Mouse (Mus musculus) hindbrain, embryonic 14.5 days (tissue): ENCODE data around the gene Dse. TPM values are rescaled to one million over a fixed set of nuclear protein-coding genes. Genes with fewer than 3 reads are reported as not detected.

Experiments used
- ATAC-seq: fragments of 200-750 bp; cut with Nextera tagmentation; 2 replicates; pipeline ENCODE4 v1.8.0; 2017; ENCODE audit warnings: moderate number of reproducible peaks, mild to moderate bottlenecking, moderate TSS enrichment, moderate library complexity; ENCODE audit not compliant: low FRiP score
- DNase-seq: peaks from one replicate; pipeline ENCODE4 v3.0.0-alpha.2; 2015; ENCODE audit warnings: low spot score
- H3K27ac ChIP-seq: fragments of 300-500 bp; sonication (generic); 2 replicates; pipeline ENCODE4 v1.5.1; 2014; ENCODE audit warnings: mild to moderate bottlenecking, moderate library complexity
- H3K27me3 ChIP-seq: fragments of 300-500 bp; sonication (generic); 2 replicates; pipeline ENCODE4 v1.6.1; 2014; ENCODE audit warnings: mild to moderate bottlenecking, low read length, mixed read lengths; ENCODE audit not compliant: control insufficient read depth, insufficient read depth
- H3K36me3 ChIP-seq: fragments of 300-500 bp; sonication (generic); replicated peaks from 2 replicates; pipeline ENCODE4 v1.6.1; 2014; ENCODE audit not compliant: control insufficient read depth, insufficient read depth
- H3K4me1 ChIP-seq: fragments of 300-500 bp; sonication (generic); replicated peaks from 2 replicates; pipeline ENCODE4 v1.6.1; 2014; ENCODE audit warnings: antibody characterized with exemption, low read length, mixed read lengths; ENCODE audit not compliant: control insufficient read depth, insufficient read depth
- H3K4me2 ChIP-seq: fragments of 300-500 bp; sonication (generic); replicated peaks from 2 replicates; pipeline ENCODE4 v1.6.1; 2014; ENCODE audit warnings: mild to moderate bottlenecking, moderate library complexity
- H3K4me3 ChIP-seq: fragments of 300-500 bp; sonication (generic); replicated peaks from 2 replicates; pipeline ENCODE4 v1.5.1; 2014; ENCODE audit warnings: mild to moderate bottlenecking, low read length
- H3K9ac ChIP-seq: fragments of 300-500 bp; sonication (generic); 2 replicates; pipeline ENCODE4 v1.6.1; 2014
- H3K9me3 ChIP-seq: fragments of 300-500 bp; sonication (generic); 2 replicates; pipeline ENCODE4 v1.6.1; 2016; ENCODE audit warnings: low read length; ENCODE audit not compliant: control insufficient read depth
- WGBS: fragments of 180-500 bp; shearing (Covaris S2); extraction: QIAGEN DNeasy Blood & Tissue Kit; methylation state at CpG from one replicate; pipeline ENCODE4 v1.1.7; 2014; 5-methylcytosine and 5-hydroxymethylcytosine counted together
- polyA plus RNA-seq: library from polyadenylated mRNA; unstranded; fragments of >200 nt; fragmentation: Nextera tagmentation; extraction: Ambion mirVana; gene quantifications from 2 replicates; pipeline ENCODE4 v1.2.1, GENCODE M21; 2014

The Dse gene
- polyA plus RNA-seq, 1 experiment from 2014 or later: 8.8 TPM

- 95% methylated on average over 5 of the region's 5 CpGs for WGBS
- no peaks in the 10 kb centered on the region for H3K36me3 ChIP-seq
- DNase-seq (no peak), ATAC-seq (no peak)
- H3K4me2 ChIP-seq: no peak overlapping the region
- H3K4me3 ChIP-seq: no peak overlapping the region
- H3K27me3 ChIP-seq: no peaks in the 10 kb centered on the region
- no peaks in the 10 kb centered on the region for H3K4me1 ChIP-seq
- H3K9me3 ChIP-seq: no peaks in the 10 kb centered on the region
- H3K9ac ChIP-seq: no peak overlapping the region
- H3K27ac ChIP-seq: no peak overlapping the region
These were observed 13.0 kb downstream of the Dse start for GRCm38 (mm10) chr10:34194503-34194902.

GRCm38 (mm10) chr10:34186571-34187260, 20.8 kb downstream of the Dse start:
- no peak overlapping the region for H3K4me3 ChIP-seq
- 88% methylated on average over 10 of the region's 10 CpGs for WGBS
- H3K27me3 ChIP-seq: no peaks in the 10 kb centered on the region
- no peaks in the 10 kb centered on the region for H3K4me1 ChIP-seq
- H3K27ac ChIP-seq: no peak overlapping the region
- H3K36me3 ChIP-seq: no peaks in the 10 kb centered on the region
- DNase-seq: no peak
- H3K9me3 ChIP-seq: no peaks in the 10 kb centered on the region
- no peak for ATAC-seq
- no peak overlapping the region for H3K9ac ChIP-seq
- H3K4me2 ChIP-seq: no peak overlapping the region

- WGBS: 49% methylated on average over 4 of the region's 4 CpGs
- H3K9me3 ChIP-seq: no peaks in the 10 kb centered on the region
These were observed 22.0 kb downstream of the Dse start for GRCm38 (mm10) chr10:34185556-34185955.

GRCm38 (mm10) chr10:34184956-34185355, 22.6 kb downstream of the Dse start:
- no peaks in the 10 kb centered on the region for H3K27me3 ChIP-seq
- no peak overlapping the region for H3K4me3 ChIP-seq
- no peak overlapping the region for H3K9ac ChIP-seq
- DNase-seq (no peak), ATAC-seq (no peak)
- H3K4me1 ChIP-seq: no peaks in the 10 kb centered on the region
- no peaks in the 10 kb centered on the region for H3K9me3 ChIP-seq
- WGBS: 78% methylated on average over 1 of the region's 1 CpGs
- no peak overlapping the region for H3K27ac ChIP-seq
- H3K36me3 ChIP-seq: no peaks in the 10 kb centered on the region
- no peak overlapping the region for H3K4me2 ChIP-seq

More at GRCm38 (mm10) chr10:34185556-34185955, 22.0 kb downstream of the Dse start:
- H3K4me1 ChIP-seq: no peaks in the 10 kb centered on the region
- no peak overlapping the region for H3K4me2 ChIP-seq
- no peaks in the 10 kb centered on the region for H3K27me3 ChIP-seq
- H3K27ac ChIP-seq: no peak overlapping the region
- ATAC-seq (no peak), DNase-seq (no peak)
- H3K9ac ChIP-seq: no peak overlapping the region
- H3K36me3 ChIP-seq: no peaks in the 10 kb centered on the region
- no peak overlapping the region for H3K4me3 ChIP-seq

GRCm38 (mm10) chr10:34183731-34184130, 23.8 kb downstream of the Dse start:
- WGBS: 91% methylated on average over 7 of the region's 7 CpGs
- no peak for DNase-seq

GRCm38 (mm10) chr10:34175870-34176606, 31.5 kb downstream of the Dse start:
- ATAC-seq (no peak), DNase-seq (no peak)
- Histone ChIP-seq H3K9me3 (no peaks in the 10 kb centered on the region), H3K9ac (no peak overlapping the region), H3K4me3 (no peak overlapping the region), H3K27ac (0 out of 2 replicates have a peak overlapping the region, but pooled peaks have one; percentile 5), H3K36me3 (no peaks in the 10 kb centered on the region), H3K27me3 (no peaks in the 10 kb centered on the region), H3K4me1 (no peaks in the 10 kb centered on the region), H3K4me2 (no peak overlapping the region)
- WGBS: 67% methylated on average over 8 of the region's 8 CpGs

More at GRCm38 (mm10) chr10:34183731-34184130, 23.8 kb downstream of the Dse start:
- no peaks in the 10 kb centered on the region for H3K27me3 ChIP-seq
- no peak overlapping the region for H3K27ac ChIP-seq
- no peaks in the 10 kb centered on the region for H3K36me3 ChIP-seq
- no peak for ATAC-seq
- H3K4me1 ChIP-seq: no peaks in the 10 kb centered on the region
- no peak overlapping the region for H3K9ac ChIP-seq
- H3K4me2 ChIP-seq: no peak overlapping the region
- H3K9me3 ChIP-seq: no peaks in the 10 kb centered on the region
- no peak overlapping the region for H3K4me3 ChIP-seq

GRCm38 (mm10) chr10:34172663-34173282, 34.7 kb downstream of the Dse start:
- Histone ChIP-seq H3K9ac (no peak overlapping the region), H3K36me3 (no peaks in the 10 kb centered on the region), H3K4me3 (no peak overlapping the region), H3K4me1 (no peaks in the 10 kb centered on the region), H3K27me3 (no peaks in the 10 kb centered on the region), H3K4me2 (no peak overlapping the region), H3K27ac (no peak overlapping the region), H3K9me3 (no peaks in the 10 kb centered on the region)
- DNase-seq (no peak), ATAC-seq (no peak)
- 90% methylated on average over 4 of the region's 4 CpGs for WGBS

GRCm38 (mm10) chr10:34171660-34172059, 35.9 kb downstream of the Dse start:
- Histone ChIP-seq H3K4me1 (no peaks in the 10 kb centered on the region), H3K36me3 (no peaks in the 10 kb centered on the region), H3K4me2 (no peak overlapping the region), H3K27ac (no peak overlapping the region), H3K4me3 (no peak overlapping the region), H3K27me3 (no peaks in the 10 kb centered on the region), H3K9me3 (no peaks in the 10 kb centered on the region), H3K9ac (no peak overlapping the region)
- WGBS: 88% methylated on average over 4 of the region's 4 CpGs
- ATAC-seq (no peak), DNase-seq (no peak)

- Histone ChIP-seq H3K27me3 (no peaks in the 10 kb centered on the region), H3K4me3 (no peak overlapping the region), H3K9me3 (no peaks in the 10 kb centered on the region), H3K9ac (no peak overlapping the region), H3K27ac (no peak overlapping the region), H3K36me3 (no peaks in the 10 kb centered on the region), H3K4me1 (no peaks in the 10 kb centered on the region), H3K4me2 (no peak overlapping the region)
- ATAC-seq: no peak
- DNase-seq: no peak
- WGBS: 94% methylated on average over 3 of the region's 3 CpGs
These were observed 36.3 kb downstream of the Dse start for GRCm38 (mm10) chr10:34171191-34171590.
